Mouse (Mus musculus): ENCODE results near the gene St3gal6. TPM values are rescaled to one million over a fixed set of nuclear protein-coding genes. Genes with fewer than 3 reads are reported as not detected.
A peak's percentile ranks its signal among the peaks of the same experiment; 100 is the strongest.

The St3gal6 gene
- polyA plus RNA-seq, 1 experiment: 0.34 TPM

- H3K79me3 ChIP-seq (ENCODE audit: low read depth): no peaks in the 10 kb centered on the region
- no peaks in the 10 kb centered on the region for H3K36me3 ChIP-seq (ENCODE audit: control insufficient read depth, insufficient read depth)
- H3ac ChIP-seq (ENCODE audit: control insufficient read depth, insufficient read length, low read depth): no peak overlapping the region
- no peak overlapping the region for H3K4me3 ChIP-seq (ENCODE audit: insufficient read depth, poor library complexity, severe bottlenecking)
- no peaks in the 10 kb centered on the region for H3K27me3 ChIP-seq (ENCODE audit: control insufficient read depth, insufficient read depth, insufficient read length)
- H3K79me2 ChIP-seq (ENCODE audit: control insufficient read depth, insufficient read depth): no peaks in the 10 kb centered on the region
- TF ChIP-seq CEBPB (IDR thresholded peaks at IDR 0.05; ENCODE audit: low read depth) (peak; percentile 22), CTCF (IDR thresholded peaks at IDR 0.05; ENCODE audit: control insufficient read depth, insufficient read depth, insufficient read length) (no peak)
Observed at GRCm38 (mm10) chr16:58481219-58481905, 42.7 kb downstream of the St3gal6 start.

GRCm38 (mm10) chr16:58479898-58480448 lies 44.1 kb downstream of the St3gal6 start:
- no peaks in the 10 kb centered on the region for H3K27me3 ChIP-seq (ENCODE audit: control insufficient read depth, insufficient read depth, insufficient read length)

DNA sequence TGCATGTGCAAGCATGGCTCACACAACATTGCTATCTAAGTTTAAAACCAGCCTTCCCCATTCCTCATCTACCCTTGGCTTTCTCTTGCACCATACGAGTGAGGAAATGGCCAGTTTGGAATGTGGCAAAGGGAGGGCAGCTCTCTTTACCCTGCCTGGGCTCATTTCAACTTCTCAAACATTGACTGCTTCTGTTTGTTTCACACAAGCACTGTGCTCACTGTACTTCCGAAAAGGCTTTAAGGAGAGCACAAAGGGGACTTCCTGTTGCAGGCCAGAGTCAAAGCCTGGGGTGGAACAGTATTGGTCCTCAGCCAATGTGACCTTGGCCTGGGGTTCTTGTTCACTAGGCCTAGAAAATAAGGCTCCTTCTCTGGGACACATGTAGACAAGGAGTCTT lies 47.7 kb downstream of the St3gal6 start:
- TF ChIP-seq CTCF (IDR thresholded peaks at IDR 0.05; ENCODE audit: control insufficient read depth, insufficient read depth, insufficient read length) (no peak), USF1 (IDR thresholded peaks at IDR 0.05; ENCODE audit: low read depth) (no peak), FOSL1 (IDR thresholded peaks at IDR 0.05; ENCODE audit: insufficient read depth, low read length, poor library complexity, severe bottlenecking) (no peak), CEBPB (IDR thresholded peaks at IDR 0.05; ENCODE audit: low read depth) (no peak), MAX (IDR thresholded peaks at IDR 0.05) (no peak), MYOG (IDR thresholded peaks at IDR 0.05; ENCODE audit: control insufficient read depth, extremely low read depth, insufficient read length) (no peak), MYOD1 (IDR thresholded peaks at IDR 0.05; ENCODE audit: control insufficient read depth, insufficient read length, low read depth) (no peak)
- H3K79me2 ChIP-seq (ENCODE audit: control insufficient read depth, insufficient read depth): no peaks in the 10 kb centered on the region
- no peak overlapping the region for H3ac ChIP-seq (ENCODE audit: control insufficient read depth, insufficient read length, low read depth)
- H3K4me3 ChIP-seq (ENCODE audit: insufficient read depth, poor library complexity, severe bottlenecking): no peak overlapping the region
- no peaks in the 10 kb centered on the region for H3K27me3 ChIP-seq (ENCODE audit: control insufficient read depth, insufficient read depth, insufficient read length)
- no peaks in the 10 kb centered on the region for H3K79me3 ChIP-seq (ENCODE audit: low read depth)
- H3K36me3 ChIP-seq (ENCODE audit: control insufficient read depth, insufficient read depth): peaks cover 20% of the 10 kb centered on the region

More at GRCm38 (mm10) chr16:58479898-58480448, 44.1 kb downstream of the St3gal6 start:
- Histone ChIP-seq H3K79me3 (ENCODE audit: low read depth) (no peaks in the 10 kb centered on the region), H3K4me3 (ENCODE audit: insufficient read depth, poor library complexity, severe bottlenecking) (no peak overlapping the region), H3K79me2 (ENCODE audit: control insufficient read depth, insufficient read depth) (no peaks in the 10 kb centered on the region), H3K36me3 (ENCODE audit: control insufficient read depth, insufficient read depth) (no peaks in the 10 kb centered on the region), H3ac (ENCODE audit: control insufficient read depth, insufficient read length, low read depth) (no peak overlapping the region)
- TF ChIP-seq MYOG (IDR thresholded peaks at IDR 0.05; ENCODE audit: control insufficient read depth, extremely low read depth, insufficient read length) (no peak), CEBPB (IDR thresholded peaks at IDR 0.05; ENCODE audit: low read depth) (no peak), USF1 (IDR thresholded peaks at IDR 0.05; ENCODE audit: low read depth) (no peak), CTCF (IDR thresholded peaks at IDR 0.05; ENCODE audit: control insufficient read depth, insufficient read depth, insufficient read length) (no peak), MAX (IDR thresholded peaks at IDR 0.05) (no peak), MYOD1 (IDR thresholded peaks at IDR 0.05; ENCODE audit: control insufficient read depth, insufficient read length, low read depth) (no peak), FOSL1 (IDR thresholded peaks at IDR 0.05; ENCODE audit: insufficient read depth, low read length, poor library complexity, severe bottlenecking) (no peak)

GRCm38 (mm10) chr16:58475544-58476154 lies 48.4 kb downstream of the St3gal6 start:
- no peaks in the 10 kb centered on the region for H3K79me3 ChIP-seq (ENCODE audit: low read depth)
- H3ac ChIP-seq (ENCODE audit: control insufficient read depth, insufficient read length, low read depth): no peak overlapping the region
- no peak for TF ChIP-seq FOSL1 (IDR thresholded peaks at IDR 0.05; ENCODE audit: insufficient read depth, low read length, poor library complexity, severe bottlenecking)
- TF ChIP-seq CTCF (IDR thresholded peaks at IDR 0.05; ENCODE audit: control insufficient read depth, insufficient read depth, insufficient read length): no peak
- TF ChIP-seq MYOG (IDR thresholded peaks at IDR 0.05; ENCODE audit: control insufficient read depth, extremely low read depth, insufficient read length): no peak
- no peak for TF ChIP-seq MAX (IDR thresholded peaks at IDR 0.05)
- no peak for TF ChIP-seq MYOD1 (IDR thresholded peaks at IDR 0.05; ENCODE audit: control insufficient read depth, insufficient read length, low read depth)
- TF ChIP-seq CEBPB (IDR thresholded peaks at IDR 0.05; ENCODE audit: low read depth): no peak
- TF ChIP-seq USF1 (IDR thresholded peaks at IDR 0.05; ENCODE audit: low read depth): no peak
- H3K79me2 ChIP-seq (ENCODE audit: control insufficient read depth, insufficient read depth): no peaks in the 10 kb centered on the region
- no peaks in the 10 kb centered on the region for H3K27me3 ChIP-seq (ENCODE audit: control insufficient read depth, insufficient read depth, insufficient read length)
- H3K36me3 ChIP-seq (ENCODE audit: control insufficient read depth, insufficient read depth): peaks cover 20% of the 10 kb centered on the region
- H3K4me3 ChIP-seq (ENCODE audit: insufficient read depth, poor library complexity, severe bottlenecking): no peak overlapping the region

DNA sequence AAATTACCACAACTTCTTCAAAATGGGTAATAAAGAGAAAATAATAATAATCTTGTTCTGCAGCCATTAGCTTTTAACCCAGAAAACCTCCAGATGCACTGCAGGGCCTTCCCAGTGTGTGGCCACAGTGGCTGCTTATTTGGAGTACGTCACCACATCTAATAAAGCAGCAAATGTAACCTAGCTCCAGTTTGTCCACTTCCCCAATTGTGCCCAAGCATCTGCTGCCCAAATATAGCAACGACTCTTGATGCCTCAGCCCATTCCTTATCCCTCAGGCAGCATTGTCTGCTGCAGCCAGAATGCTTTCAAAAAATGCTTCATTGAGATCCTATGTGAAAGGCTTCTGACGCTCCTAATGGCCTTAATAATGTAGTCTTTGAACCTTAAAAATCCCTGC lies 49.2 kb downstream of the St3gal6 start:
- TF ChIP-seq CEBPB (IDR thresholded peaks at IDR 0.05; ENCODE audit: low read depth) (no peak), MYOD1 (IDR thresholded peaks at IDR 0.05; ENCODE audit: control insufficient read depth, insufficient read length, low read depth) (no peak), MYOG (IDR thresholded peaks at IDR 0.05; ENCODE audit: control insufficient read depth, extremely low read depth, insufficient read length) (no peak), MAX (IDR thresholded peaks at IDR 0.05) (no peak), FOSL1 (IDR thresholded peaks at IDR 0.05; ENCODE audit: insufficient read depth, low read length, poor library complexity, severe bottlenecking) (no peak), CTCF (IDR thresholded peaks at IDR 0.05; ENCODE audit: control insufficient read depth, insufficient read depth, insufficient read length) (no peak), USF1 (IDR thresholded peaks at IDR 0.05; ENCODE audit: low read depth) (no peak)
- H3K79me3 ChIP-seq (ENCODE audit: low read depth): no peaks in the 10 kb centered on the region
- H3K36me3 ChIP-seq (ENCODE audit: control insufficient read depth, insufficient read depth): peaks cover 20% of the 10 kb centered on the region
- no peak overlapping the region for H3ac ChIP-seq (ENCODE audit: control insufficient read depth, insufficient read length, low read depth)
- H3K27me3 ChIP-seq (ENCODE audit: control insufficient read depth, insufficient read depth, insufficient read length): no peaks in the 10 kb centered on the region
- no peak overlapping the region for H3K4me3 ChIP-seq (ENCODE audit: insufficient read depth, poor library complexity, severe bottlenecking)
- H3K79me2 ChIP-seq (ENCODE audit: control insufficient read depth, insufficient read depth): no peaks in the 10 kb centered on the region
